Comparison of ENCODE assay signal across 7 mouse cellular contexts in the genomic region with DNA sequence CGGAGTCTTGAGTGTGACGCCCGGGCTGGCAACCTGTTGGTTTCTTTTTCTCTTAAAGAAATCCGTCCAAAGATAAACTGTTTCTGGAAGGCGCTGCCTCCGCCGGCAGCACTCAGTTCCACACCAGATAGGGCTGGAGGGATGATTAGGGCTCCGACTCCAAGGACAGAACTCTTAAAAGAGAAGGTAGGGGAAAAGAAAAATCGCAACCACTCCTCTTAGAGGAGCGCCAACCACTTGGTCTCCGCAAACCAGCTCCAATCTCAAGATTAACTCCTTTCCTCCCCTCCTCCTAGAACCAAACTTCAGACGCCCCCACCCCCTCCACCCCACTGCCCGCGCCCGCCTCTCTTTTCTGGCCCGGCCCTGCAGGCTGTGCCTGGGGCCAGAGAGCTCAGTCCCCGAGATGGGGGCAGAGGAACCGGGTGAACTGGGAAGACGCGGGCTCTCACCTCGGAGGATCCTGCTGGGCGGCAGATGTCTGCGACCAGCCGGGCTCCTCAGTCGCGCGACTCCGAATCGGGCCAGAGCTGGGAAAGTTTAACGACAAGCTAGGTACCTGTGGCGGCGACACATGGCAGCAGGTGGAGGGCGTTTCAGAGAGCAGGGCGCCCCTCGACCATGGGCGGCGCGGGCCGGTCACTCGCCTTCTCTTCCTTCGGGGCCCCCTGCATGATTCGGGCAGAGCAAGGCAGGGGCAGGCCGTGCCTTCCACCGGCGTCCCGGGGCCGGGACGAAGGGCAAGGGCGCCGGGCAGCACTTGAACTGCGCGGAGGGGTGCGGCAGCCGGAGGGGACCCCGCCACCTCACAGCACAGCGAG. TPM values are rescaled to one million over a fixed set of nuclear protein-coding genes. Genes with fewer than 3 reads are reported as not detected.
DNase-seq lines count a peak whose midpoint lies in the region; ATAC-seq and TF ChIP-seq lines count a peak whose summit lies in the region.

No protein-coding gene starts in this region.

- no peak for DNase-seq in spleen, adult 2 months (ENCODE audit: low read depth in 1 of 2, low spot score in 2 of 2)
- no peak for DNase-seq in spleen, adult 18-20 months
- peak; percentile 44 for DNase-seq in adrenal gland, postnatal 25 days
- peak; percentile 24 for DNase-seq in embryonic facial prominence, embryonic 14.5 days (ENCODE audit: low spot score)
- DNase-seq in mesoderm, embryonic 11.5 days (ENCODE audit: low read depth, low spot score), result peak; percentile 15
- no peak for DNase-seq in right cerebral cortex, postnatal 14 days

- H3K9me3 ChIP-seq in embryonic facial prominence, embryonic 14.5 days (ENCODE audit: control insufficient read depth, low read length), result no peaks in the 10 kb centered on the region
- no peaks in the 10 kb centered on the region for H3K9me3 ChIP-seq in hindbrain, embryonic 15.5 days

- H3K27ac ChIP-seq in spleen, adult 2 months (ENCODE audit: insufficient read depth, low read length), result peak overlapping the region; percentile 51; the same call in 1 of the 2 replicates
- H3K27ac ChIP-seq in embryonic facial prominence, embryonic 14.5 days (replicated peaks; ENCODE audit: low read depth, low read length), result no peak overlapping the region
- no peak overlapping the region for H3K27ac ChIP-seq in hindbrain, embryonic 15.5 days (replicated peaks)

- under 1% methylated on average over 55 of the region's 56 CpGs for WGBS in spleen, adult 2 months
- under 1% methylated on average over 37 of the region's 56 CpGs for WGBS in embryonic facial prominence, embryonic 14.5 days
- under 1% methylated on average over 55 of the region's 56 CpGs for WGBS in hindbrain, embryonic 15.5 days

- H3K4me1 ChIP-seq in spleen, adult 2 months (ENCODE audit: control insufficient read depth, insufficient read depth, insufficient read length), result peaks cover 14% of the 10 kb centered on the region
- peaks cover 23% of the 10 kb centered on the region; the same call in 1 of the 2 replicates for H3K4me1 ChIP-seq in embryonic facial prominence, embryonic 14.5 days (ENCODE audit: control insufficient read depth, insufficient read depth, low read length)
- H3K4me1 ChIP-seq in hindbrain, embryonic 15.5 days (replicated peaks), result peaks cover 44% of the 10 kb centered on the region

- H3K36me3 ChIP-seq in spleen, adult 2 months (ENCODE audit: control insufficient read depth, insufficient read depth, low read length), result no peaks in the 10 kb centered on the region
- 0 out of 2 replicates have a peak, but pooled peaks cover 5% of the 10 kb centered on the region for H3K36me3 ChIP-seq in embryonic facial prominence, embryonic 14.5 days (ENCODE audit: control insufficient read depth, insufficient read depth, low read length)
- H3K36me3 ChIP-seq in hindbrain, embryonic 15.5 days, result no peaks in the 10 kb centered on the region

- H3K27me3 ChIP-seq in spleen, adult 2 months (ENCODE audit: control insufficient read depth, insufficient read depth, low read length), result no peaks in the 10 kb centered on the region
- H3K27me3 ChIP-seq in embryonic facial prominence, embryonic 14.5 days (replicated peaks; ENCODE audit: control insufficient read depth, insufficient read depth, low read length), result peaks cover 50% of the 10 kb centered on the region
- H3K27me3 ChIP-seq in hindbrain, embryonic 15.5 days, result peaks cover 65% of the 10 kb centered on the region

- TF ChIP-seq POLR2A in spleen, adult 2 months (IDR thresholded peaks at IDR 0.05; ENCODE audit: low read depth, low read length), result no peak

- peak overlapping the region; percentile 97 for H3K4me2 ChIP-seq in embryonic facial prominence, embryonic 14.5 days (ENCODE audit: low read depth, low read length)
- peak overlapping the region; percentile 96 for H3K4me2 ChIP-seq in hindbrain, embryonic 15.5 days

- no peak for TF ChIP-seq CTCF in spleen, adult 2 months (IDR thresholded peaks at IDR 0.05; ENCODE audit: extremely low read depth, insufficient read depth, insufficient read length, insufficient replicate concordance)

- ATAC-seq in embryonic facial prominence, embryonic 14.5 days (ENCODE audit: low read depth), result peak; percentile 1; the same call in 1 of the 2 replicates
- no peak for ATAC-seq in hindbrain, embryonic 15.5 days (ENCODE audit: low FRiP score, low read depth)

- H3K4me3 ChIP-seq in spleen, adult 2 months (ENCODE audit: extremely low read depth, insufficient read depth, insufficient read length), result peak overlapping the region; percentile 89
- H3K4me3 ChIP-seq in embryonic facial prominence, embryonic 14.5 days (ENCODE audit: low read depth, low read length), result peak overlapping the region; percentile 70
- H3K4me3 ChIP-seq in hindbrain, embryonic 15.5 days, result peak overlapping the region; percentile 62

- H3K9ac ChIP-seq in embryonic facial prominence, embryonic 14.5 days (ENCODE audit: low read depth, low read length), result peak overlapping the region; percentile 69
- peak overlapping the region; percentile 41 for H3K9ac ChIP-seq in hindbrain, embryonic 15.5 days

RNA-seq across cellular contexts. Expression of gene Fzd5, which starts 0.7 kb away (rescaled TPM):
- polyA plus RNA-seq in spleen, adult 2 months (2012; rRNA removed), result 7.6 and 10.6 TPM in 2 replicates
- 11.8 and 15.4 TPM in 2 replicates for total RNA-seq in adrenal gland, postnatal 25 days (2021)
- 2.6 and 2.8 TPM in 2 replicates for polyA plus RNA-seq in embryonic facial prominence, embryonic 14.5 days (2014; fragmentation: Nextera tagmentation; extraction: Ambion mirVana)
- 0.14 and 0.21 TPM in 2 replicates for polyA plus RNA-seq in hindbrain, embryonic 15.5 days (2015; fragmentation: Nextera tagmentation; extraction: Ambion mirVana)

RNA-seq across cellular contexts. Expression of gene Ccnyl1, which starts 46.6 kb away (rescaled TPM):
- 7.8 and 8.3 TPM in 2 replicates for polyA plus RNA-seq in spleen, adult 2 months (2012; rRNA removed)
- total RNA-seq in adrenal gland, postnatal 25 days (2021), result 17.9 and 18.6 TPM in 2 replicates
- polyA plus RNA-seq in embryonic facial prominence, embryonic 14.5 days (2014; fragmentation: Nextera tagmentation; extraction: Ambion mirVana), result 8.3 and 8.4 TPM in 2 replicates
- polyA plus RNA-seq in hindbrain, embryonic 15.5 days (2015; fragmentation: Nextera tagmentation; extraction: Ambion mirVana), result 4.2 and 5.2 TPM in 2 replicates

Comparison
In these comparisons a context has a peak if more than half of its experiments do, and no peak if none do; other contexts are left out.
1. DNase-seq: peak in adrenal gland, postnatal 25 days (single experiment), embryonic facial prominence, embryonic 14.5 days (single experiment) and mesoderm, embryonic 11.5 days (single experiment); none in spleen, adult 2 months (0 of 2), spleen, adult 18-20 months (0 of 2) and right cerebral cortex, postnatal 14 days (single experiment).
2. Peak in every context shown above with its lines, with median percentiles within 50 percentile points of each other: H3K4me3 ChIP-seq.